Mouse (Mus musculus): ENCODE measurements around the gene Naa40.

Naa40 gene

DNA sequence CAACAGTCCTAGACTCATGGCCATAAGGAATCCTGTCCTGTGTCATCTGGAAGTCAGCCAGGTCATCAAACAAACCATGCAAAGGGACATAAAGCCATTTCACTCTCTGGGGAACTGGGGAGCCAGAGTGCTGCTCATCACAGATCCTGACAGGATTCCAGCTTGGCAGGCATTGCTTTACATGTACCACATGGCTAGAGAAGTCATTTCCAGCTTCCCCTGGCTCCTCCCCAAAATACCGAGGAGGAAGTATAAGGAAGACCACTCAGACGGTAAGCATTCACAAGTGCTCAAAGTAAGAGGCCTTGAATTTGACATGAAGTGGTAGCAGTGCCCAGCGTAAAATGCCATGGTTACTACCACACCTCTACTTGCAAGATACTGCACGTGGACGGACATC, 26.5 kb downstream of the Naa40 start:
- no peak for DNase-seq (ENCODE audit: low spot score)

DNA sequence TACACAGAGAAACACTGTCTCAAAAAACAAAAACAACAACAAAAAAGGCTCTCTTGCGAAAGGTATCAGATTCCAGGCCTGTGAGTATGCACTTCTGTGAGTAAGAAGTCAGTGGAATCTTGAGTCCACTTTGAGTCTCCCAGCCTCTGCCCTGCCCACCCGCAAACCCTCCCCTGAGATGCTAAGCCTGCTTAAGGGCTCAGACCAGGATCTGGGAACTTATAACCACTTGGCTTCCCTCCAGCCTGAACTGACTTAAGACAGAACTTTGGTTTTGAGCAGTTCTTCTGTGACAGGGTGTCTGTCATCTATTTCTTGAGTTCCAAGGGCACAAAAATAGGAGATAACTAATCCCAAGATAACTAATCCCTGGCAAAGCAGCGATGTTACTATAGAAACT, 28.0 kb downstream of the Naa40 start:
- no peak for DNase-seq (ENCODE audit: low spot score)

DNA sequence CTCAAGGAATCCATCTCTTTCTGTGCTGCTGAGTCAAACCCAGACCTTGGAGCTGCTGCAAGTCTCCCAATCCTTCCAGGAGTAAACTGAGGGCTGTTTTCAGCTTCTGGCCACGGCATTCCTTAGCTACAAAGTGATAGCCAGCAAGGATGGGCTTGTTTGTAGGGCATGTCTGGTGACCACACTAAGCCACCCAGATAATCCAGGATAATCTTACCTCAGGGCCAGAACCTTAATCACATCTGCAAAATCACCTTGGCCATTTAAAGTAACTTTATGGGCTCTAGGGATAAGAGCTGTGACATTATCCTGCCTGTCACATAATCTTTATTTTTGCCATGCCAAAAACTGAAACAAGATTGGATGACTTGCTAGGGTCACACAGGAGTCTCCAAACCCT, 28.8 kb downstream of the Naa40 start:
- no peak for DNase-seq (ENCODE audit: low spot score)

DNA sequence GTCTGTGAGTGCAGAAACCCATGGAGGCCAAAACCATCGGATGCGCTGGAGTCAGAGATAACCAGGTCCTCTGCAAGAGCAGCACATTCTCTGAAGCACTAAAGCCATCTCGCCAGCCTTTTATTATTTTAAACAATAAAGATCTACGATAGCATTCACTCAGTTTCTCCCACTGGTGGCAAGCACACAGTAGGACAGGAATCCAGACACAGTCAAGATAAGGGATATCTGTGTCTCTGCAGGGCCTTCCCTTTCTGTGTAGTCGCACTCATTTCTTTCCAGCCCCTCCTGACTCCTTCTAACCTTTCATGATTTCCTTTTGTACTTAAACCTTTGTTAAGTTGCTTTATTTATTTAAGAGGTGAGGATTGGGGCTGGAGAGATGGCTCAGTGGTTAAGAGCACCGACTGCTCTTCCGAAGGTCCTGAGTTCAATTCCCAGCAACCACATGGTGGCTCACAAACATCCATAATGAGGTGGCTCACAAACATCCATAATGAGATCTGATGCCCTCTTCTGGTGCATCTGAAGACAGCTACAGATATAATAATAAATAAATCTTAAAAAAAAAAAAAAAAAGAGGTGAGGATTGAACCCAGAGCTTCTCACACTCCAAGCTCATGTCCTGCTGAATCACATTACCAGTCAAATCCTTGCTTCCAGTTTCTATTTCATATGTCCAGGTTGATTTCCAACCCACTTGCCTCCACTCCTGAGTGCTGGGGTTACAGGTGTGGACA, 30.9 kb downstream of the Naa40 start:
- no peak for DNase-seq (ENCODE audit: low spot score)

DNA sequence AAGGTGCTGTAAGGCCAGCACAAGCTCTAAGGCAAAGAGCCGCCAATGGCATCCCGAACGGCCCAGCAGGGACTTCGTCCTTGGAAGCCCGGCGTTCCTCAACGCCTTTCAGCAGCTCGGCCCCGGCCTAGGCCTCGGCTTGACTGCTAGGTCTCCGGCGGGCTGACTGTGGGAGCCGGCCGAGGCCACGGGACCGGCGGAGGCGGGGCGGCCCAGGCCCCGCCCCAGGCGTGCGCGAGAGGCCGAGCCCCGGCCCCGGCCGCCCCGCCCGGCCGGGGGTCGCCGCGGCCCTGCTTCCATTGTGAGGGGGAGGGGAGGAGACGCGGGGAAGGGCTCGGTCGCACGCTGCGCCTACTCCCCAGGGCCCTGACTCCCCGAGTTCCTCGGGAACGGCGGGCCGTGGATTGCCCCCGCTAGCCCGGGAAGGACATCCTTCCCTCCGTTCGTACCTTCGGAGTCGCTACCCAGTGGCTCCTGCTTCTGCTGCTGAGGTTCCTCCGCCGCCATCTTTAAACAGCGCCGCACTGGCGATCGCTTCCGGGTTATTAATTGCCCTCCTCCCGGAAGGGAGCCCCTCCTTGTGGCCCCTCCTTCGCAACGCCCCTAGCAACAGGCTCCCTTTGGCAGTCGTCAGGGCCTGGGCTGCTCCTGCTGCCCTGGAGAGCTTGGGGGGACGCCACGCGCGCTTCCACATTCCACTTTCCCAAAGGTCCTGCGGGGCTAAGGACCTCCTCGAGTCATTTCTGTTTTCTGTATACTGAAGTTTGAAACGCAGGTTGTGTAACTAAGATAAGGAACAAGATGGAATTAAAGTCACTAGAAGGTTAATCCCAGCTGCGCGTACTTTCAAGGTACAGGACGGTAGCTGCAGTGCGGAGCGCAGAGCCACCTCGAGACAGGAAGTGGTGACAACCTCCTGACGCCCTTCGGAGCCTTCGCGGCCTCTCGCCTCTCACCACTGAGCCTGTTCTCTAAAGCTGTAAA, 34.9 kb downstream of the Naa40 start, which contains the start of gene Otub1:
Gene Otub1, minus strand, starts transcription at position 564 of the 984 bp plus-strand sequence.
- peak; percentile 87 for DNase-seq (ENCODE audit: low spot score)

DNA sequence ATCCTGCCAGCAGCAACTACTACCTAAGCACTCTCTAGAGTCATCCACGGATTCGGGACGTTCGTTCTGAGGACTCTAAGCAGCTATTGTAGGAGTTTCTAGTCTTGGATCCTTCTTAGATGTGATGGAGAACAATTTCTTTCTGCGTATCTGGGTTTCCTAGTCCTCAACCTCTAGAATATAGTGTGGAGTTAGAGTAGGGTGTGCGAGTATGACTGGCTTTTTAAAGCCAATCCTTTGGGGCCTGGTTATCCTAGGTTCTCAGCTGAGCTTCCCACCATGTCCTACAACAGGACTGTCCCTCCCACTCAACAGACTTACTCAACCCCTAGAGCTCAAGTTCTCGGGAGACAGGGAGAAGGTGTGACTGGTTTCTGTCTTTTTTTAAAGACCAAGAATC, 35.7 kb downstream of the Naa40 start:
- no peak for DNase-seq (ENCODE audit: low spot score)

DNA sequence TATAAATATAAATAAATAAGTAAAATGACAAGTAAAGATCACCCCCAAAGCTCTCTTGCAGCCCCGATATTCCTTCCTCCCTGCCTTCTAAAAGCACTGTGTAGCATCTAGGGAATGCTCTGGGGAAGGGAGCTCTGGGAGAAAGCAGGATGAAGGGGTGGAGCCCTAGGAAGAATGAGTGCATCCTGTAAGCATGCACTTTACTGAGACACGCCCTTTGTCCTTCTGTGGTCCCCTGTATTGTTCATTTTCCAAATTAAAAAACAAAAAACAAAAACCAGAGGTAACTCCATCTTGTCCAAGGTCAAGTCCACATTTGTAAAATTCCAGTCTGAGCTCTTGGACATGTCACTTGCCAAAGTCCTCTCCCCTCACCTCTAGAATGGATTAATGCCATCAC, 36.1 kb downstream of the Naa40 start:
- DNase-seq (ENCODE audit: low spot score), result no peak

DNA sequence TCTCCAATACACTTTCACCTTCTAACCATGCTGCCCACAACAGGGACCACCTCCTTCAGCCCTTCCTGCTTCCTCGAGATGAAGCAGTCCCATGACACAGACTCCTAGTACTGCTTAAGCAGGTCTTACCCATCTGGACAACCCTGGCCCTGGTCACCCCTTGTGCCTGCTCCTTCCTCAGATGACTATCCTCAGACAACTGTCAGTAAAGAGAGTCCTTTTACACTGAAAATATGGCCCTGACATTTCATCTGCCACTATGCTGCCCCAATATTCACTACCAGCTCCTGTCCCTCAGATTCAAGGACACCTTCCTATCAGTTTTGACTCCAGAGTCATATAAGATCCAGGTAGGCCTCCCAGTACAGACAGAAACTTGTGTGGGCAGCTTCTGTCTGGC, 40.6 kb downstream of the Naa40 start:
- DNase-seq (ENCODE audit: low spot score), result no peak

DNA sequence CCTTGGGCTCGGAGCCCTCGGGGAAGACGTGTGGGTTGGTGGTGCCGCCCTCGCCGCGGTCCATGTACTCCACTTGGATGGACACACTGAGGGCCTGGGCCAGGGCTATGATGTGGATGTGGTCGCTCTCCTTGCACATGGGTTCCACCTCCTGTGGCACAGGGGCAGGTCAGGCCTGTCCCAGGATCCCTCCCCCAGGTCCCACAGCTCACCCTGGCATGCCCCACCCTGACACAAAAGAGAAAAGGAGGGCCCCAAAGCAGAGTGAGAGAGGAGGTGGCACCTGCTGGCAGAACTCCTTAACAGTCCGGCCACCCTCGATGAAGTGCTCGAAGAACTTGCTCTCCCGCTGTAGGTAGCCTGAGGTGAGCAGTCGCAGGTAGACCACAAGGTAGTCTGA, 41.9 kb downstream of the Naa40 start:
- no peak for DNase-seq (ENCODE audit: low spot score)

DNA sequence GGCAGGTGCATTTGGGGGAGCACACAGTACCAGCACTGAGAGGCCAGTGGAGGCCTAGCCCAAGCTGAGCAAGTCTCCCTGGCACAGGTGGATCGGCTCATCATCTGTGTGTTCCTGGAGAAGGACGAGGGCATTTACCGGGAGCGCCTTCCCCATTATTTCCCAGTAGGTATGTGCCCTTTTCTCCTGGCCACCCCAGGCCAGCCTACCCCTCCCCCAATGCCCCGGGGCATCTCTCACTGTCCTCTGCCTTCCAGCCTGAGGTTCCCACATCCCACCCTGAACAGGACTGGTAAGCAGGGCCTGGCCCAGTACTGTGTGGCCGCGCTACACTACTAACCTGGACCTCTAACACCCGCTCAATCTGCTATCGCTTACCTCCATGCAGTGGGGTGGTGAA, 43.5 kb downstream of the Naa40 start:
- no peak for DNase-seq (ENCODE audit: low spot score)

DNA sequence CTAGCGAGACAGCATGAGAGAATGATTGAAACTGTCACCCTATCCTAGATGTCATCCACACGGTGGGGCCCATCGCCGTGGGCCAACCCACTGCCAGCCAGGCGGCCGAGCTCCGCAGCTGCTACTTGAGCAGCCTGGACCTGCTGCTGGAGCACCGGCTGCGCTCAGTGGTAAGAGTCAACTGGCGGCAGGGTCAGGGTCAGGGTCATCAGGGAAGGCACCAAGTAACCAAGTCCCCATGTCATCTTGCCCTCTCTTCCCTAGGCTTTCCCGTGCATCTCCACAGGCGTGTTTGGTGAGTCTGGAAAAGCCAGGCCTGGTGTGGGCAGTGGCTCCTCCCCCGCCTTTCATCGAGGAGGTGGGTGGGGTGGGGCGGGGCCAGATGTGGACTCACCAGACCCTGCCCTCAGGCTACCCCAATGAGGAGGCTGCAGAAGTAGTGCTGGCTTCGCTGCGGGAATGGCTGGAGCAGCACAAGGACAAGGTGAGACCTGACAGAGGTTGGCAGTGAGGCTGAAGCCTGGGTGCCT, 44.2 kb downstream of the Naa40 start:
- no peak for DNase-seq (ENCODE audit: low spot score)

DNA sequence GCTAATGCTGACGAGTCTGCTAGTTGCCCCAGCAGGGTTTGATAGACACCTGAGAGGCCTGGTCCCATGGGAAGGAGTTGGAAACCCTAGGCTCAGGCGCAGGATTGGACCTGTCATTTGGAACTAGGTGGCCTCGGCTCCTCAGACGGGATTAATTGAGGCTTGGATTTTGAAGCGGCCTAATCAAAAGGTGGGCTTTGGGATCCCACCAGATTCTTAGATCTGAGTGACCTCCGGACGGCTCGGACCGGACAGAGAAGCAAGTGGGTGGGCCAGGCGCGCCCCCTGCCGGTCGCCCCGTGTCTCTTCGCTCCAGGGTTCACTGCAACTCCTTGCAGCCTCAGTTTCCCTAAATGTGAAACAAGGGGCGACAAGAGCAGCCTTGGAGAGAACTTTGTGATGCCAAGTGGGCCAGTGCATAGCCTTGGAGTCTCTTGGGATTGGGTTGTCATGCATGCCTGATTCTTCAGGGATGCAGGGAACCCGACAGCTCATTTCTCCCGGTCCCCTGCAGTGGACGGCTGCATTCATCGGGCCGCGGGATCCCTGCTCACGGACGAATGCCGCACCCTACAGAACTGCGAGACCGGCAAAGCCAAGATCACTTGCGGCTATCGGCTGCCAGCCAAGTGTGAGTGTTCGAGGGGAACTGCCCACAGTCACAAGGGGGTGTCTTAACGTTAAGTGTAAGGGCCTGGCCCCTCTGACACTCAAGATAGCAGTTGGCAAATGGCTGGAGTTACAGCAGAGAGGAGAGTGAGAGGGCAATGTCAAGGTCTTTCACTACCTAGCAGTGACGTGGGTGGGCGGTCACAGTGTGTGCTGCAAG, 44.9 kb downstream of the Naa40 start:
- DNase-seq (ENCODE audit: low spot score), result peak; percentile 59

DNA sequence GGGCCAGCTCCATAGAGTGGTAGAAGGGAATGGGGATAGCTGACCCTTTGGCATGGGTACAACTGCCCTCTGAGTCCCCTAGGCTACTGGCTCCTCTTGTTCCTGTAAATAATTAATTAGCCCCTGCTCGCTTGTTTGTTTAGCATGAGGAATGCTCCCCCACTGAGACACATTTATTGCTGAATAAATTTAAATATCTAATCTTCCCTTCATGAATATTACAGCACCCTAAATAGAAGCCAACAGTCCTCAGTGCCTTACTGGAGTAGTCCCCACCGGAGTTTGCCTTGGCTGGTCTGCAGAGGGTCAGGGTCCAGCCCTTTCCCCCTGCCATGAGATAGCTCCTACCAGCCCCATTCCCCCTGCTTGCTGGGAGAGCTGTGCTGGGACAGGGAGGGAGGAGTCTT, 48.4 kb downstream of the Naa40 start:
- DNase-seq (ENCODE audit: low spot score), result no peak

DNA sequence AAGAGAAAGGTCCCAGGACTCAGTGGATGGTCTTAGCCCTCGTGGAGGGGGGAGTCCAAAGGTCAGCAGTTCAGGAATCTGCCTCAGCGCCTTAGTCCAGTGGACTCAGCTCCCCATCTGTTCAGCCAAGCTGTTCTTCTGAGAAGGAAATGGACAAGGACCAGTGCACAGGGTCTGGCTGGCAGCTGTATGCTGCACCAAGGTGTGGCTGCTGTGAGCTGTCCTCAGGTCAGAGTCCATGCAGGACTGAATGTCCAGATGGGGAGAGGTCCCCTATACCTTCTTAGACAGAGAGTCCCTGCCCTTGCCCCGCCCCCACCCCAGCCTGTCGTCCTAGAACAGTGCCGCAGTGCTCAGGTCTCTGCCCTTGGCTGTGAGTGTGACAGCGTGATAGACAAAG, 49.3 kb downstream of the Naa40 start:
- DNase-seq (ENCODE audit: low spot score), result no peak

DNA sequence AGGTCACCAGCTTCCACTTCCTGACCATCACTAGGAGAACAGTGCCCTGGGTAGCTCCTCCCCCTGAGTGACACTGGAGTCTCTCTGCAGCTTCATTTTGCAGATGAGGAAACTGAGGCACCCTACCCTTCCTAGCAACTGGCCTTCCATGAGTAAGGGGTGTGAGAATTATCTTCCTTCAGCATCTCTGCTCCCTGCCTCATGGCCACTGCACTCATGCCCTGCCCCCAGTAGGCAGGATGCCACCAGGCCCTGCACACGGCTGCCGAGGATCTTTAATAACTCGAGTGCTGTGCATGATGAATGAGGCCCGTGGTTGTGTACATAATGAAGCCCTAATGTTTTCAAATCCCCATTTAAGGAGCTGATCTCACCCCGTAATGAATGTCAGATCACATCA, 50.0 kb downstream of the Naa40 start:
- DNase-seq (ENCODE audit: low spot score), result no peak

DNA sequence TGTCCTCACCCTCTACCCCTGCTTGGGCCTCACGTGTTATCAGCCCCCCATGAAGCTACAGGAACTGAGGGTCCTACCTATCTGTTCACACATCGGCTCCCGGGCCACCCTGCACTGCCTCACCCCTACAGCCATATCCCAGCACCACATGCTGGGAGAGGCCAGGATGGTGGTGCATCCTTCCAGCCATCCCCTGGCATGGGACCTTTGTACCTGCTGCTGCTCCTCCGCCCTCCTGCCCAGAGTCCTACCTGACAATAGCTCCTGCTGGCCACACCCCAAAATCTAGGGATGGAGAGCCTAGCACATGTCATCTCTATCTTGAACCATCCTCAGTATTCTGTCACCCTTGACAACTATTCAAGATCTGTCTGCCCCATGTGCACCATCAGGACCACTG, 52.0 kb downstream of the Naa40 start:
- DNase-seq (ENCODE audit: low spot score), result no peak

DNA sequence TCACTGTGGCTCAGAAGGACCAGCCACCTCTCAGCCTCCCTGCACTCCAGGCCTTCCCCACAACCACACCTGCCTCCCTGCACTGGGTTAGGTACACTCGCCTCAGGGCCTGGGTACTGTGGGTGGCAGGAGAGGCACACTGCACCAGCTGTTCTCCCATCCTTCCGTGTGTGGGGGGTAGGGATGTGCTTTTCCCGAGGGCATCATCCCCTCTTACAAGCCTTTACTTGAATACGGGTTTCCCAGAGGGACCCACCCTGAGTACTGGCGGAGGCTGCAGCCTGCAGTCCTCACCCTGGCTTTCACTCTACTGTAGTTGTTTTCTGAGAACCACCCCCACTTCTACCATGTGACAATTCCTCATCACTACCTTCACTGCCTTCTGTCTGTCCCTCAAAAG, 53.8 kb downstream of the Naa40 start:
- DNase-seq (ENCODE audit: low spot score), result no peak

DNA sequence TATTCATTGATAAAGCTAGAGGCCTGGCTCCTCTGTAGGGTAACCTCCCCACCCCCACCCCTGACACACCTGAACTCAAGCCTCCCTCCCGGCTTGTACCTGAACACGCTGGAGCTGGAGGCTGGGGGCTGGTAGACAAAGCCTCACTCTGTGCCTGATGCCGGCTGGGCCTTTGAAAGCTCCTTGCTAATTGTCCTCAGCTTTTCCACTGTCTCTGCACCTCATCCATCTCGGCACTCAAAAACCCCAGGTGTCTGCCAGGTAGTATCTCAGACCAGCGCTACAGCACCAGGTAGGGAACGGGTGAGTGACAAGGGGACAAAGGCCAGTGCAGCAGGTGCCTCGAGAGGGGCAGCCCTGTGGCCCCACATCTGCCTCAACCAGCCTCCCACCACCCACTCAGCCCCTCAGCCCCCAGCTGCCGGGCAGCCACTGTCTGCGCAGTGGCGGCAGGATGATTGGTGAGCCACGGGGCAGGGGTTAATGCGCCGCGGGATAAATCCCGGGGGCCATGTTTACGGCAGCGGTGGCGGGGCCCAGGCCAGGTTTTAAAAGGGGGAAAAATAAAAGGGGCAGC, 55.2 kb downstream of the Naa40 start:
- no peak for DNase-seq (ENCODE audit: low spot score)

DNA sequence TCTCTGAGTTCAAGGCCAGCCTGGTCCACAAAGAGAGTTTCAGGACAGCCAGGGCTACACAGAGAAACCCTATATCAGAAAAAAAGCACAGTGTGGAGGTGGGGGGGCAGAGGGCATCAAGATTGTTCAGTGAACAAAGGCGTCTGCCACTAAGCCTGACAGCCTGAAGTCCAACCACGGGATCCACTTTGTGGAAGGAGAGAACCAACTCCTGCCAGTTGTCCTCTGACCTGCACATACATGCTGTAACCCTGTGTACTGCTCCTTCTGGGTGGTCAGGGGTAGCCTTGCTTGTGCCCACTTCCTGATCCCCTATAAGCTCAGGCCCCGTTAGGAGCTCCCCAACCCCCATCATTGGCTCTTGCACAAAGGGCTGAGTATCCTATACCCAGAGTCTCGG, 55.9 kb downstream of the Naa40 start:
- no peak for DNase-seq (ENCODE audit: low spot score)

DNA sequence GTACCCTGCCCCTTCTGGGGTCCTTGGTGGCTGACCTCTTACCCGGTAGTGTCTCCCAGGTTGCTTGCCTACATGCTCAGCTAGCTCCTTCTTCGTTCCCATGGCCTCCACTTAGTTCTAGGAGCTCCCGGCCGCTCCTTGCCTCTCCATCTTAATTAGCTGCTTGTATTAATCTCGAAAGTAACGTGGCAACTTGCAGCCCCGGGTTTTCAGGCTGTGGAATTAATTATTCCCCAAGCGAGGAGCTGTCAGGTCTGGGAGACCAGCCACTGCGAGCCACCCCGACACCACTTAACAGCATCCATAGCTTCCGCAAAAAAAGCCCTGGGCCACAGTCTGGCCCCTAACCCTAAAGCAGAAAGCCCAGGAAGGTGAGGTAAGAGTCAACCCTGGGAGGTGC, 57.6 kb downstream of the Naa40 start:
- DNase-seq (ENCODE audit: low spot score), result no peak

DNA sequence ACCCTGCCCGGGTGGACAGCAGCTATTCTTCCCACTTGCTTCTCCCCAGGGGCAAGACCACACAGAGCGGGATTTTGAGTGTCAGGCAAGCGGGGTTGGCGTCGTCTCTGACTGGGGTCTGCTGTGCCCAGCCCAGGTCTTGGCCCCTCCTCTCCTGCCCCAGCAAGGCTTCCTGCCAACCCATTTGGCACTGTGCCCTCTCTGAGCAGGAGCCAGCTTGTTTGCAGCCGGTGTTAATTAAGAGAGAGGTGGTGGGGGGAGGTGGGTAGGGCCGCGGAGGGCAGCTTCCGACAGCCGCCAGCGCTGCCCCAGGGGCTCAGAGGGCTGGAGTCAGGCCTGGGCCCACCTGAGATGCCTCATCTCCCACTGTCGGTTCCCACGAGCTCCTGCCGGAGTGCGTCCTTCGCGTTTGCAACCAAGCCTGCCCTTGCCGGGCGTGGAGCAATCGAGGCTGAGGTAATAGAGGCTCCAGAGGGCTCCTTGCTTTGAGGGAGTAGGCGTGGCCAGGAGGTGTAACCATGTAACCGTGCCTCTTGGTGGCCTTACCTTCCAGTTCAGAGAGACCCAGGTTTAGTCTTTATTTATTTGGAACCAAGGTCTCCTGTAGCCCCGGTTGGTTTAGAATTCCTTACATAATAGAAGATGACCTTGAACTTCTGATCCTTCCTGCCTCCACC, 58.6 kb downstream of the Naa40 start:
- peak; percentile 66 for DNase-seq (ENCODE audit: low spot score)

Measured in ovary, postnatal 14 days (tissue).